Mouse (Mus musculus) limb, embryonic 13.5 days (tissue): ENCODE measurements around the gene Dnah2. TPM values are rescaled to one million over a fixed set of nuclear protein-coding genes. Genes with fewer than 3 reads are reported as not detected.

Source experiments
- ATAC-seq: fragments of 200-750 bp; cut with Nextera tagmentation; 2 replicates; pipeline ENCODE4 v1.8.0; 2017; ENCODE audit warnings: low read depth, moderate number of reproducible peaks, moderate TSS enrichment; ENCODE audit not compliant: low FRiP score
- H3K27ac ChIP-seq: fragments of 300-500 bp; sonication (generic); 2 replicates; pipeline ENCODE4 v1.5.1; 2015; ENCODE audit warnings: inconsistent platforms, mild to moderate bottlenecking, moderate library complexity
- H3K27me3 ChIP-seq: fragments of 300-500 bp; sonication (generic); 2 replicates; pipeline ENCODE4 v1.6.1; 2015; ENCODE audit warnings: mild to moderate bottlenecking, inconsistent platforms
- H3K36me3 ChIP-seq: fragments of 300-500 bp; sonication (generic); 2 replicates; pipeline ENCODE4 v1.6.1; 2015; ENCODE audit warnings: inconsistent platforms, mild to moderate bottlenecking, moderate library complexity
- H3K4me1 ChIP-seq: fragments of 300-500 bp; sonication (generic); 2 replicates; pipeline ENCODE4 v1.6.1; 2015; ENCODE audit warnings: inconsistent platforms
- H3K4me2 ChIP-seq: fragments of 300-500 bp; sonication (generic); replicated peaks from 2 replicates; pipeline ENCODE4 v1.6.1; 2015; ENCODE audit warnings: inconsistent platforms, mild to moderate bottlenecking, moderate library complexity
- H3K4me3 ChIP-seq: fragments of 300-500 bp; sonication (generic); 2 replicates; pipeline ENCODE4 v1.5.1; 2015; ENCODE audit warnings: moderate library complexity, mild to moderate bottlenecking, inconsistent platforms
- H3K9ac ChIP-seq: fragments of 300-500 bp; sonication (generic); 2 replicates; pipeline ENCODE4 v1.6.1; 2015; ENCODE audit warnings: mild to moderate bottlenecking, inconsistent platforms
- H3K9me3 ChIP-seq: fragments of 300-500 bp; sonication (generic); 2 replicates; pipeline ENCODE4 v1.6.1; 2016; ENCODE audit warnings: inconsistent platforms
- WGBS: fragments of 180-500 bp; shearing (Covaris S2); methylation state at CpG from one replicate; pipeline ENCODE4 v1.1.7; 2015; 5-methylcytosine and 5-hydroxymethylcytosine counted together
- polyA plus RNA-seq: library from polyadenylated mRNA; unstranded; fragments of >200 nt; fragmentation: Nextera tagmentation; extraction: Ambion mirVana; gene quantifications from 2 replicates; pipeline ENCODE4 v1.2.1, GENCODE M21; 2015

The Dnah2 gene
- polyA plus RNA-seq, 1 experiment from 2014 or later: 2.4 TPM

GRCm38 (mm10) chr11:69521526-69522149, 27.3 kb downstream of the Dnah2 start:
- ATAC-seq: no peak
- H3K27me3 ChIP-seq: no peaks in the 10 kb centered on the region
- 81% methylated on average over 9 of the region's 9 CpGs for WGBS
- no peak overlapping the region for H3K4me3 ChIP-seq
- no peak overlapping the region for H3K9ac ChIP-seq
- H3K4me1 ChIP-seq: peaks cover 13% of the 10 kb centered on the region
- H3K9me3 ChIP-seq: no peaks in the 10 kb centered on the region
- H3K27ac ChIP-seq: no peak overlapping the region
- no peak overlapping the region for H3K4me2 ChIP-seq
- no peaks in the 10 kb centered on the region for H3K36me3 ChIP-seq

- Histone ChIP-seq H3K4me1 (peaks cover 18% of the 10 kb centered on the region), H3K9ac (0 out of 2 replicates have a peak overlapping the region, but pooled peaks have one; percentile 13), H3K27me3 (no peaks in the 10 kb centered on the region), H3K9me3 (no peaks in the 10 kb centered on the region), H3K36me3 (no peaks in the 10 kb centered on the region), H3K4me2 (no peak overlapping the region), H3K27ac (no peak overlapping the region), H3K4me3 (no peak overlapping the region)
- WGBS: 73% methylated on average over 4 of the region's 4 CpGs
- no peak for ATAC-seq
Observed at GRCm38 (mm10) chr11:69519976-69520375, 28.9 kb downstream of the Dnah2 start.

DNA sequence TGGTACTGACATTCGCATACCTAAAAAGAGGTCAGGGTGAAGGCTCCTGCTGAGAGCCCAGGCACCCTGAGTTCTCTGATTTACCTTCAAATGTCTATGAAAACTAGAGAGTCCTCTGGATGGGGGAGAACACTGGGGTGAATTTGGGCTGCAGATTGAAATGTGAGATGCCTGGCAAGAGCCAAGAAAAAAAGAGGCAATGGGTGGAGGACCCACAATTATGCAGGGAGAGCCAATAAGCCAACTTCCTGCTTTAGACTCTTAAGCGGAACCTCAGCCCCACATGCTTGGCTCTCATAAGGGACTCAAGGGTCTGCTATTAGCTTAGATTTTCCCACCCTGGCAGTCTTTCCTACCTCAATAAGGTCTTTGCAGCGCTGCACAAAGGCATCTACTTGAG, 32.2 kb downstream of the Dnah2 start:
- H3K4me3 ChIP-seq: no peak overlapping the region
- peak overlapping the region; percentile 15; the same call in 1 of the 2 replicates for H3K9ac ChIP-seq
- H3K4me2 ChIP-seq: peak overlapping the region; percentile 21; the same call in 1 of the 2 replicates

GRCm38 (mm10) chr11:69516151-69516640, 32.7 kb downstream of the Dnah2 start:
- no peak for ATAC-seq
- Histone ChIP-seq H3K4me3 (no peak overlapping the region), H3K9ac (peak overlapping the region; percentile 15; the same call in 1 of the 2 replicates), H3K27me3 (no peaks in the 10 kb centered on the region), H3K4me2 (peak overlapping the region; percentile 21; the same call in 1 of the 2 replicates), H3K27ac (0 out of 2 replicates have a peak overlapping the region, but pooled peaks have one; percentile 0), H3K9me3 (no peaks in the 10 kb centered on the region), H3K36me3 (no peaks in the 10 kb centered on the region), H3K4me1 (peaks cover 28% of the 10 kb centered on the region)
- 62% methylated on average over 15 of the region's 15 CpGs for WGBS

More for the DNA sequence above, 32.2 kb downstream of the Dnah2 start:
- Histone ChIP-seq H3K9me3 (no peaks in the 10 kb centered on the region), H3K27me3 (no peaks in the 10 kb centered on the region), H3K4me1 (peaks cover 23% of the 10 kb centered on the region), H3K27ac (peak overlapping the region; percentile 0; the same call in 1 of the 2 replicates), H3K36me3 (no peaks in the 10 kb centered on the region)
- no peak for ATAC-seq
- WGBS: 55% methylated on average over 3 of the region's 3 CpGs

GRCm38 (mm10) chr11:69513840-69514239, 35.1 kb downstream of the Dnah2 start:
- H3K4me3 ChIP-seq: no peak overlapping the region
- no peaks in the 10 kb centered on the region for H3K36me3 ChIP-seq
- H3K27ac ChIP-seq: no peak overlapping the region
- no peak overlapping the region for H3K4me2 ChIP-seq
- WGBS: 9% methylated on average over 6 of the region's 6 CpGs
- H3K9me3 ChIP-seq: no peaks in the 10 kb centered on the region
- no peaks in the 10 kb centered on the region for H3K27me3 ChIP-seq
- no peak for ATAC-seq
- peaks cover 29% of the 10 kb centered on the region for H3K4me1 ChIP-seq
- no peak overlapping the region for H3K9ac ChIP-seq

- WGBS: 10% methylated on average over 7 of the region's 7 CpGs
- no peak for ATAC-seq
- Histone ChIP-seq H3K4me3 (no peak overlapping the region), H3K4me2 (peak overlapping the region; percentile 25), H3K36me3 (no peaks in the 10 kb centered on the region), H3K9me3 (no peaks in the 10 kb centered on the region), H3K27me3 (no peaks in the 10 kb centered on the region), H3K4me1 (peaks cover 16% of the 10 kb centered on the region), H3K9ac (peak overlapping the region; percentile 39; the same call in 1 of the 2 replicates), H3K27ac (peak overlapping the region; percentile 34; the same call in 1 of the 2 replicates)
Observed at GRCm38 (mm10) chr11:69510796-69511496, 38.0 kb downstream of the Dnah2 start.

GRCm38 (mm10) chr11:69503863-69504280, 45.0 kb downstream of the Dnah2 start:
- Histone ChIP-seq H3K27ac (no peak overlapping the region), H3K36me3 (no peaks in the 10 kb centered on the region), H3K9ac (no peak overlapping the region), H3K27me3 (no peaks in the 10 kb centered on the region), H3K9me3 (no peaks in the 10 kb centered on the region), H3K4me1 (peaks cover 9% of the 10 kb centered on the region; the same call in 1 of the 2 replicates), H3K4me3 (no peak overlapping the region), H3K4me2 (no peak overlapping the region)
- WGBS: 29% methylated on average over 4 of the region's 4 CpGs
- no peak for ATAC-seq

GRCm38 (mm10) chr11:69501555-69501954, 47.4 kb downstream of the Dnah2 start:
- no peak overlapping the region for H3K4me3 ChIP-seq
- H3K4me2 ChIP-seq: no peak overlapping the region
- no peaks in the 10 kb centered on the region for H3K36me3 ChIP-seq
- 71% methylated on average over 9 of the region's 9 CpGs for WGBS
- H3K9ac ChIP-seq: no peak overlapping the region
- ATAC-seq: no peak
- H3K27ac ChIP-seq: no peak overlapping the region
- no peaks in the 10 kb centered on the region for H3K27me3 ChIP-seq
- no peaks in the 10 kb centered on the region for H3K9me3 ChIP-seq
- peaks cover 9% of the 10 kb centered on the region; the same call in 1 of the 2 replicates for H3K4me1 ChIP-seq

DNA sequence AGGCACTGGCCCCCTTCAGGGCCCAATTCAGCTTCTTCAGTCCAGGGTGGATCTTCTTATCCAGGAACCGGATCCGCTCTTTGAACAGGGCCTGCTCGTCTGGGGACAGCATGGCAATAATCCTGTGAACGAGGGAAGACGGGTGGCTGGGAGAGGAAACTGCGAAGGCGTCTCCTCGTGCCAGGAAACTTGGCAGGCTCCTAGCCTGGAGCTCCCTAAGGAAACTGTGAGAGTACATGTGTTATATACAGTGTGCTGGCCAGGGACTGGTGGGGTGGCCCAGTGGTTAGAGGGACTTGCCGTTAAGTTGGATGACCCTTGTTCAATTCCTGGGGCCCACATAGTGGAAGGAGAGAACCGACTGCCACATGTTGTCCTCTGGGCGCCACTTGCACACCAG, 49.8 kb downstream of the Dnah2 start:
- ATAC-seq: no peak
- 82% methylated on average over 11 of the region's 11 CpGs for WGBS

DNA sequence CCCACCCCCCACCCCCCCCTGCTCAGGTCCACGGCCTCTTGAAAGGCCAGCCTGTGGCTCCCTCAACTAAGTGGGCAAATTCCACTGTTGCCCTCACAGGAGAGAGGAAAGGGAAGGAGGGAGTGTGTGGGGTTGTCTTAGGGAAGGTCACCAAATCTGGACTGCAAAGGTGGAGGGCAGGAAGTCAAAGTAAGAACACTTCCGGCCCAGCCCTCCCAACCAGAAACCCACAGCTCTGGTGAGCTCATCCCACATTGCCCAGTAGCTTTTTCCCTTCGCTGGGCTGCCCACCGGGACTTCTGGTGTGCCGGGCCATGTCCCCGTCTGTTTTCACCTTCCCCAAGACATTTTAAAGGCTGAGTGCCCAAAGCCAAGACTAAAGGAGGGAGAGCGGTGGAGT, 57.2 kb downstream of the Dnah2 start:
- no peak for ATAC-seq
- no peak overlapping the region for H3K9ac ChIP-seq
- H3K4me2 ChIP-seq: no peak overlapping the region
- H3K36me3 ChIP-seq: no peaks in the 10 kb centered on the region
- no peak overlapping the region for H3K27ac ChIP-seq
- WGBS: 76% methylated on average over 7 of the region's 7 CpGs
- no peaks in the 10 kb centered on the region for H3K4me1 ChIP-seq
- H3K9me3 ChIP-seq: no peaks in the 10 kb centered on the region
- H3K27me3 ChIP-seq: no peaks in the 10 kb centered on the region
- no peak overlapping the region for H3K4me3 ChIP-seq

More for the DNA sequence above, 49.8 kb downstream of the Dnah2 start:
- Histone ChIP-seq H3K9ac (no peak overlapping the region), H3K4me2 (no peak overlapping the region), H3K36me3 (no peaks in the 10 kb centered on the region), H3K9me3 (no peaks in the 10 kb centered on the region), H3K4me1 (peaks cover 6% of the 10 kb centered on the region; the same call in 1 of the 2 replicates), H3K27ac (no peak overlapping the region), H3K27me3 (no peaks in the 10 kb centered on the region), H3K4me3 (no peak overlapping the region)

GRCm38 (mm10) chr11:69490898-69491297, 58.0 kb downstream of the Dnah2 start:
- Histone ChIP-seq H3K9me3 (no peaks in the 10 kb centered on the region), H3K27me3 (no peaks in the 10 kb centered on the region), H3K4me2 (no peak overlapping the region), H3K9ac (no peak overlapping the region), H3K27ac (no peak overlapping the region), H3K4me3 (no peak overlapping the region), H3K36me3 (no peaks in the 10 kb centered on the region), H3K4me1 (no peaks in the 10 kb centered on the region)
- 79% methylated on average over 2 of the region's 2 CpGs for WGBS
- ATAC-seq: no peak

DNA sequence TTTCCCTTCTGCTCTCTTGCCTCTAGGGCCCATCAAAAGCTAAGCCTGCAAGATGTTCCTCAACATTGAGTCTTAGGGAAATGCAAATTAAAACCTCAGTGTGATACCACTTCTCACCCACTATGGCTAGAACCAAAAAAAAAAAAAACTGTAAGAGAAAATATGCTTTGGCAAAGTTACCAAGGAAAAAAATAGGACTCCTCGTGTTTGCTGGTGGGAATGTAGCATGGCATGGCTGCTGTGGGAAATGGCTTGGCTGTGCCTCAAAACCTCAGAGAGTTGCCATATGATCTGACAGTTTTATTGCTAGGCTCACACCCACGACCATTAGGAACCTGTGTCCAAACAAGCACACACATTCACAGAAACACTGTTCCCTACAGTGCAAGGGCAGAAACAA, 61.4 kb downstream of the Dnah2 start:
- no peak for ATAC-seq
- no peak overlapping the region for H3K4me3 ChIP-seq
- H3K36me3 ChIP-seq: no peaks in the 10 kb centered on the region
- H3K27ac ChIP-seq: no peak overlapping the region
- H3K27me3 ChIP-seq: no peaks in the 10 kb centered on the region
- no peaks in the 10 kb centered on the region for H3K4me1 ChIP-seq
- WGBS: 48% methylated on average over 2 of the region's 2 CpGs
- H3K4me2 ChIP-seq: no peak overlapping the region
- no peak overlapping the region for H3K9ac ChIP-seq
- H3K9me3 ChIP-seq: no peaks in the 10 kb centered on the region
